Mouse (Mus musculus) embryonic facial prominence, embryonic 10.5 days (tissue): ENCODE data around the gene Naif1. TPM values are rescaled to one million over a fixed set of nuclear protein-coding genes. Genes with fewer than 3 reads are reported as not detected.

Experiments used
- DNase-seq: peaks from one replicate; pipeline ENCODE4 v3.0.0-alpha.2; 2017; ENCODE audit warnings: low spot score
- H3K27ac ChIP-seq: fragments of 300-500 bp; sonication (generic); replicated peaks from 2 replicates; pipeline ENCODE4 v1.5.1; 2016; ENCODE audit warnings: mild to moderate bottlenecking
- H3K27me3 ChIP-seq: fragments of 300-500 bp; sonication (generic); replicated peaks from 2 replicates; pipeline ENCODE4 v1.6.1; 2016; ENCODE audit warnings: low read depth, mild to moderate bottlenecking; ENCODE audit not compliant: poor library complexity, severe bottlenecking
- H3K36me3 ChIP-seq: fragments of 300-500 bp; sonication (generic); replicated peaks from 2 replicates; pipeline ENCODE4 v1.6.1; 2016; ENCODE audit warnings: mild to moderate bottlenecking, moderate library complexity
- H3K4me1 ChIP-seq: fragments of 300-500 bp; sonication (generic); 2 replicates; pipeline ENCODE4 v1.6.1; 2016
- H3K4me3 ChIP-seq: fragments of 300-500 bp; sonication (generic); 2 replicates; pipeline ENCODE4 v1.5.1; 2016; ENCODE audit warnings: mild to moderate bottlenecking, moderate library complexity
- H3K9me3 ChIP-seq: fragments of 300-500 bp; sonication (generic); 2 replicates; pipeline ENCODE4 v1.6.1; 2016; ENCODE audit warnings: mild to moderate bottlenecking
- WGBS: fragments of 180-500 bp; shearing (Covaris S2); methylation state at CpG from one replicate; pipeline ENCODE4 v1.1.7; 2016; 5-methylcytosine and 5-hydroxymethylcytosine counted together
- polyA plus RNA-seq: library from polyadenylated mRNA; unstranded; fragments of >200 nt; fragmentation: Nextera tagmentation; extraction: Ambion mirVana; gene quantifications from 2 replicates; pipeline ENCODE4 v1.2.1, GENCODE M21; 2016

Naif1 gene
- polyA plus RNA-seq = 6.4 and 6.8 TPM in 2 replicates

- DNase-seq = no peak
- Histone ChIP-seq H3K27ac (peak within 1 kb of the TSS; percentile 89), H3K36me3 (peaks cover 26% of the 10 kb centered on the region), H3K9me3 (no peaks in the 10 kb centered on the region), H3K27me3 (no peaks in the 10 kb centered on the region), H3K4me3 (peak within 1 kb of the TSS; percentile 81), H3K4me1 (peaks cover 45% of the 10 kb centered on the region)
- WGBS = 80% methylated on average over 15 of the region's 15 CpGs
These were observed at the start of gene Naif1 for GRCm38 (mm10) chr2:32449761-32450754. Naif1 (plus strand) TSS chr2:32450457.

GRCm38 (mm10) chr2:32404663-32405062 lies 45.6 kb upstream of the Naif1 start:
- H3K27ac ChIP-seq = no peak overlapping the region
- WGBS = 13% methylated on average over 2 of the region's 2 CpGs
- no peak overlapping the region for H3K4me3 ChIP-seq
- peaks cover 38% of the 10 kb centered on the region for H3K36me3 ChIP-seq
- DNase-seq = peak; percentile 92
- no peaks in the 10 kb centered on the region for H3K9me3 ChIP-seq
- H3K4me1 ChIP-seq = peaks cover 14% of the 10 kb centered on the region
- H3K27me3 ChIP-seq = no peaks in the 10 kb centered on the region

- Histone ChIP-seq H3K27ac (peak overlapping the region; percentile 65), H3K4me1 (peaks cover 20% of the 10 kb centered on the region), H3K27me3 (no peaks in the 10 kb centered on the region), H3K4me3 (no peak overlapping the region), H3K36me3 (peaks cover 12% of the 10 kb centered on the region), H3K9me3 (no peaks in the 10 kb centered on the region)
- DNase-seq = no peak
- WGBS = 84% methylated on average over 7 of the region's 7 CpGs
These were observed 43.0 kb upstream of the Naif1 start for GRCm38 (mm10) chr2:32407144-32407824.

GRCm38 (mm10) chr2:32408429-32409424 lies 41.5 kb upstream of the Naif1 start:
- peak; percentile 79 for DNase-seq
- Histone ChIP-seq H3K4me1 (peaks cover 20% of the 10 kb centered on the region), H3K27ac (peak overlapping the region; percentile 87), H3K4me3 (peak overlapping the region; percentile 32), H3K27me3 (no peaks in the 10 kb centered on the region), H3K9me3 (no peaks in the 10 kb centered on the region), H3K36me3 (peaks cover 2% of the 10 kb centered on the region)
- 50% methylated on average over 25 of the region's 25 CpGs for WGBS

GRCm38 (mm10) chr2:32411407-32411806 lies 38.9 kb upstream of the Naif1 start:
- 88% methylated on average over 7 of the region's 7 CpGs for WGBS

GRCm38 (mm10) chr2:32412742-32413531 lies 37.3 kb upstream of the Naif1 start:
- DNase-seq = no peak
- H3K36me3 ChIP-seq = peaks cover 44% of the 10 kb centered on the region
- H3K4me3 ChIP-seq = no peak overlapping the region
- no peaks in the 10 kb centered on the region for H3K27me3 ChIP-seq
- H3K9me3 ChIP-seq = no peaks in the 10 kb centered on the region
- H3K27ac ChIP-seq = no peak overlapping the region
- H3K4me1 ChIP-seq = peaks cover 44% of the 10 kb centered on the region
- 89% methylated on average over 6 of the region's 6 CpGs for WGBS

More at GRCm38 (mm10) chr2:32411407-32411806, 38.9 kb upstream of the Naif1 start:
- Histone ChIP-seq H3K36me3 (peaks cover 29% of the 10 kb centered on the region), H3K27ac (no peak overlapping the region), H3K4me3 (no peak overlapping the region), H3K9me3 (no peaks in the 10 kb centered on the region), H3K4me1 (peaks cover 32% of the 10 kb centered on the region), H3K27me3 (no peaks in the 10 kb centered on the region)
- DNase-seq = no peak

- Histone ChIP-seq H3K4me1 (peaks cover 45% of the 10 kb centered on the region), H3K27ac (0 out of 2 replicates have a peak overlapping the region, but pooled peaks have one; percentile 11), H3K9me3 (no peaks in the 10 kb centered on the region), H3K4me3 (no peak overlapping the region), H3K36me3 (peaks cover 54% of the 10 kb centered on the region), H3K27me3 (no peaks in the 10 kb centered on the region)
- no peak for DNase-seq
- 55% methylated on average over 5 of the region's 5 CpGs for WGBS
These were observed 36.3 kb upstream of the Naif1 start for GRCm38 (mm10) chr2:32413936-32414335.

GRCm38 (mm10) chr2:32415801-32416200 lies 34.5 kb upstream of the Naif1 start:
- no peak overlapping the region for H3K27ac ChIP-seq
- peaks cover 73% of the 10 kb centered on the region for H3K36me3 ChIP-seq
- no peaks in the 10 kb centered on the region for H3K9me3 ChIP-seq
- H3K4me1 ChIP-seq = peaks cover 48% of the 10 kb centered on the region
- WGBS = 92% methylated on average over 12 of the region's 12 CpGs
- no peak overlapping the region for H3K4me3 ChIP-seq
- no peaks in the 10 kb centered on the region for H3K27me3 ChIP-seq
- DNase-seq = no peak

- Histone ChIP-seq H3K27me3 (no peaks in the 10 kb centered on the region), H3K4me1 (peaks cover 44% of the 10 kb centered on the region), H3K4me3 (no peak overlapping the region), H3K27ac (no peak overlapping the region; the same call in 1 of the 2 replicates), H3K9me3 (no peaks in the 10 kb centered on the region), H3K36me3 (peaks cover 79% of the 10 kb centered on the region)
- WGBS = 77% methylated on average over 2 of the region's 2 CpGs
- DNase-seq = no peak
These were observed 33.7 kb upstream of the Naif1 start for GRCm38 (mm10) chr2:32416556-32416955.

- Histone ChIP-seq H3K9me3 (no peaks in the 10 kb centered on the region), H3K36me3 (peaks cover 79% of the 10 kb centered on the region), H3K4me3 (no peak overlapping the region), H3K27ac (no peak overlapping the region), H3K27me3 (no peaks in the 10 kb centered on the region), H3K4me1 (peaks cover 48% of the 10 kb centered on the region)
- WGBS = 90% methylated on average over 8 of the region's 8 CpGs
- no peak for DNase-seq
These were observed 32.8 kb upstream of the Naif1 start for GRCm38 (mm10) chr2:32417486-32417885.
